ENCODE assay signal across 8 mouse cellular contexts in the genomic region with DNA sequence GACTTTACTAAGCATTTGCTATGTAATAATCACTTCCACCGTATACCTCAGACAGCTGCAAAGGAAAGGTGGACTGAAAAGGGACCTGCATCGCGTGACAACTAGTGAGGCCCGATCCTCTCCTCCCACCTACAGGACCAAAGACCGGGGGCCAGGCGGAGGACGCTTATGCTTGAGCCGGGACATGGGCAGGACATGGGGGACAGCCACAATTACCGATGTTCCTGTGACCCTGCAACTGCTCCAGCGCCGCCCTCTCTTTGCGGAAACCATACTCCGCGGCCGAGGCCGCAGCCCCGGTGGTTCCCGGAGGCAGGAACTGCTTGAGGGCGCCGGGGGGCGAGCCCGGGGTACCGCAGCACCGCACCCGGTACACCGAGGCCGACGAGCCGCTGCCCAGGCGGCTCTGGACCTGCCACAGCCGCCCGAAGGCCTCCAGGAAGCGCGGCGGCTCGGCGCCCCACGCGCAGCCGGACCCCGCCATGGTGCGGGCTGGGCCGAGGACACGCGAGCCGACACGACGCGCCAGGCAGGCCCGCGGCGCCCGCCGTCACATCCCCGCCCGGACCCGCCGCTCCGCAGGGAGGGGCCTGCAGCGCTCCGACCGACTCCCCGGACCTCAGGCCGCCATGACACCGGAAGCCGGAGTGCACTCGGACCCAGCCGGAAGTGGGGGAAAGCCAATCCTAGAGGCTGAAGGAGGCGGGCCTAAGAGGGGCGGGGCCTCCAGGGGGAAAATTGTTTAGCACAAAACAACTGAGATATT. TPM values are rescaled to one million over a fixed set of nuclear protein-coding genes. Genes with fewer than 3 reads are reported as not detected.
A peak's percentile ranks its signal among the peaks of the same experiment; 100 is the strongest.
DNase-seq lines count a peak whose midpoint lies in the region; ATAC-seq and TF ChIP-seq lines count a peak whose summit lies in the region.

Uhmk1 (minus strand) TSS at position 641 of the 766 bp plus-strand sequence.

- H3K4me1 ChIP-seq in ES-Bruce4 (ENCODE audit: control insufficient read depth, insufficient read depth, low read length) = peaks cover 2% of the 10 kb centered on the region
- 0 out of 2 replicates have a peak, but pooled peaks cover 7% of the 10 kb centered on the region for H3K4me1 ChIP-seq in forebrain, embryonic 14.5 days (ENCODE audit: control insufficient read depth, insufficient read depth, low read length)
- H3K4me1 ChIP-seq in lung, adult 2 months (ENCODE audit: control insufficient read depth, insufficient read depth, low read length) = peaks cover 2% of the 10 kb centered on the region; the same call in 1 of the 2 replicates

- no peak for TF ChIP-seq CTCF in ES-Bruce4 (IDR thresholded peaks at IDR 0.05; ENCODE audit: low read depth, low read length)
- TF ChIP-seq CTCF in lung, adult 2 months (IDR thresholded peaks at IDR 0.05; ENCODE audit: insufficient read depth, low read length) = no peak

- intact Hi-C loops in heart, postnatal 14 days (cut with DNase I) = no loop called here

- peak; percentile 96 for DNase-seq in forebrain, embryonic 14.5 days (ENCODE audit: low spot score)
- DNase-seq in heart, postnatal 14 days = peak; percentile 88 to 92
- peak; percentile 86 to 89 for DNase-seq in layer of hippocampus, adult 18-20 months (ENCODE audit: low spot score in 2 of 2)
- DNase-seq in lung, adult 2 months = peak; percentile 85
- peak; percentile 76 to 85 for DNase-seq in thymus, adult 18-20 months

- H3K27ac ChIP-seq in ES-Bruce4 (ENCODE audit: insufficient read depth, low read length) = no peak within 1 kb of the TSS
- H3K27ac ChIP-seq in forebrain, embryonic 14.5 days (ENCODE audit: low read depth, low read length) = peak within 1 kb of the TSS; percentile 71; the same call in 1 of the 2 replicates

- H3K36me3 ChIP-seq in ES-Bruce4 (ENCODE audit: control insufficient read depth, insufficient read depth, low read length, poor library complexity, severe bottlenecking) = peaks cover 7% of the 10 kb centered on the region
- peaks cover 22% of the 10 kb centered on the region for H3K36me3 ChIP-seq in forebrain, embryonic 14.5 days (ENCODE audit: control insufficient read depth, insufficient read depth, low read length)

- WGBS in forebrain, embryonic 14.5 days = 1% methylated on average over 58 of the region's 70 CpGs
- WGBS in lung, adult 2 months = under 1% methylated on average over 70 of the region's 70 CpGs

- H3K4me2 ChIP-seq in forebrain, embryonic 14.5 days (ENCODE audit: low read length) = peak within 1 kb of the TSS; percentile 77

- H3K27me3 ChIP-seq in ES-Bruce4 (ENCODE audit: control insufficient read depth, insufficient read depth, low read length, poor library complexity, severe bottlenecking) = no peaks in the 10 kb centered on the region
- no peaks in the 10 kb centered on the region for H3K27me3 ChIP-seq in forebrain, embryonic 14.5 days (replicated peaks; ENCODE audit: control insufficient read depth, insufficient read depth, low read length)

- H3K9ac ChIP-seq in ES-Bruce4 (ENCODE audit: low read depth, poor library complexity, severe bottlenecking) = peak within 1 kb of the TSS; percentile 83
- peak within 1 kb of the TSS; percentile 89 for H3K9ac ChIP-seq in forebrain, embryonic 14.5 days (ENCODE audit: low read length)

- peak within 1 kb of the TSS; percentile 55 for H3K4me3 ChIP-seq in ES-Bruce4 (ENCODE audit: low read depth, low read length)
- H3K4me3 ChIP-seq in forebrain, embryonic 14.5 days (ENCODE audit: low read depth, low read length) = peak within 1 kb of the TSS; percentile 79
- H3K4me3 ChIP-seq in lung, adult 2 months (replicated peaks; ENCODE audit: extremely low read depth, low read depth, low read length) = peak within 1 kb of the TSS; percentile 75

- peak; percentile 98 for ATAC-seq in cerebellum, adult (ENCODE audit: insufficient number of reproducible peaks, low FRiP score, low TSS enrichment)
- ATAC-seq in forebrain, embryonic 14.5 days = peak; percentile 100
- ATAC-seq in neutrophil, adult 5-6 weeks (ENCODE audit: extremely low read depth, insufficient number of reproducible peaks, low FRiP score, poor library complexity, severe bottlenecking) = peak; percentile 96

- no peak for TF ChIP-seq EP300 in ES-Bruce4 (IDR thresholded peaks at IDR 0.05; ENCODE audit: insufficient read depth, low read depth, low read length)

- TF ChIP-seq POLR2A in ES-Bruce4 (IDR thresholded peaks at IDR 0.05; ENCODE audit: insufficient read depth, low read length) = no peak
- peak; percentile 56; the same call in 1 of the 2 replicates for TF ChIP-seq POLR2A in lung, adult 2 months (IDR thresholded peaks at IDR 0.05; ENCODE audit: borderline replicate concordance, extremely low read depth, low read depth, low read length)

- no peaks in the 10 kb centered on the region for H3K9me3 ChIP-seq in ES-Bruce4 (replicated peaks; ENCODE audit: control insufficient read depth, insufficient read depth, low read length, poor library complexity, severe bottlenecking)
- H3K9me3 ChIP-seq in forebrain, embryonic 14.5 days (replicated peaks; ENCODE audit: control insufficient read depth, low read length) = no peaks in the 10 kb centered on the region

RNA-seq across cellular contexts. Expression of gene Uhmk1, which starts in this region (rescaled TPM):
- polyA plus RNA-seq in ES-Bruce4 (2011; ENCODE audit: insufficient read depth, insufficient read length, low read depth, missing spikeins) = 25.4 and 28.6 TPM in 2 replicates
- polyA plus RNA-seq in forebrain, embryonic 14.5 days (2014; fragmentation: Nextera tagmentation; extraction: Ambion mirVana) = 7.4 and 7.5 TPM in 2 replicates
- total RNA-seq in heart, postnatal 14 days (2021) = 10 to 100 TPM; 19.9 to 23.2 TPM
- total RNA-seq in layer of hippocampus, adult 18-20 months (2021) = 100 to 1,000 TPM; 147 to 148 TPM
- 13.0 and 18.3 TPM in 2 replicates for polyA plus RNA-seq in lung, adult 2 months (2012; rRNA removed)
- total RNA-seq in neutrophil, adult 5-6 weeks (2017) = 64.7 and 69.0 TPM in 2 replicates
